Mouse (Mus musculus) lung, postnatal 10 days (tissue): ENCODE measurements around the gene Endog.

Source experiments
- DNase-seq: peaks from one replicate; pipeline ENCODE4 v3.0.0; 2021

Endog gene

GRCm38 (mm10) chr2:30212169-30212545, 40.9 kb downstream of the Endog start:
- DNase-seq = no peak

- DNase-seq = peak; percentile 58
Observed at GRCm38 (mm10) chr2:30212951-30213350, 41.7 kb downstream of the Endog start.

- DNase-seq = peak; percentile 51
Observed at GRCm38 (mm10) chr2:30214745-30215144, 43.5 kb downstream of the Endog start.

- DNase-seq = peak; percentile 52
Observed at GRCm38 (mm10) chr2:30215493-30215892, 44.2 kb downstream of the Endog start.

- DNase-seq = no peak
Observed at GRCm38 (mm10) chr2:30216293-30216692, 45.0 kb downstream of the Endog start.
